Mouse (Mus musculus) heart, adult 2 months (tissue): ENCODE data around the gene Ppfibp2.

Experiments
- CTCF ChIP-seq: fragments of 200-600 bp; IDR thresholded peaks from 2 replicates; pipeline ENCODE4 v1.8.1; 2022; ENCODE audit warnings: antibody characterized with exemption, mild to moderate bottlenecking, moderate library complexity
- EP300 ChIP-seq: fragments of 200-500 bp; IDR thresholded peaks from 2 replicates; pipeline ENCODE4 v1.6.1; 2011; ENCODE audit warnings: low read depth, low read length, control low read depth; ENCODE audit not compliant: insufficient read depth
- POLR2A ChIP-seq: fragments of 200-500 bp; IDR thresholded peaks from 2 replicates; pipeline ENCODE4 v1.6.1; 2011; ENCODE audit warnings: mild to moderate bottlenecking, low read depth, low read length, control low read depth; ENCODE audit not compliant: insufficient read depth

DNA sequence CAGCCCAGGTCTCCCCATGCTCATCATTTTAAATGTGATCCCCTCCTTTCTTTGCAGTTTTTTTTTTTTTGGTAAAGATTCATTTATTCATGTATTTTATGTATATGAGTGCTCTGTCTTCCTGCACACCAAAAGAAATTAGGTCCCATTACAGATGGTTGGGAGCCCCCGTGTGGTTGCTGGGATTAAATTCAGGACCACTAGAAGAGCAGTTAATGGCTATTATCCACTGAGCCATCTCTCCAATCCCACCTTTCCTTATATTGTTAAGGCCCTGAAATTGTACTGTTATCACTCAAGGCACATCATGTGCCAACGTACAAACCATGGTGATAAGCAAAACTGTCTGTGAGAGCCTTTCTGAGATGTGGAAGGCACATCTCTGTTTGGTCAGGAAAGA, 143.7 kb downstream of the Ppfibp2 start:
- TF ChIP-seq POLR2A (no peak), CTCF (peak; percentile 43), EP300 (no peak)
